Mouse (Mus musculus) kidney, embryonic 14.5 days (tissue): ENCODE results near the gene Hspb11. TPM values are rescaled to one million over a fixed set of nuclear protein-coding genes. Genes with fewer than 3 reads are reported as not detected.

Source experiments
- ATAC-seq: fragments of 200-750 bp; cut with Nextera tagmentation; 2 replicates; pipeline ENCODE4 v1.8.0; 2017; ENCODE audit warnings: moderate number of reproducible peaks, mild to moderate bottlenecking, moderate TSS enrichment, moderate library complexity; ENCODE audit not compliant: low FRiP score, low TSS enrichment
- H3K27ac ChIP-seq: fragments of 300-500 bp; sonication (generic); 2 replicates; pipeline ENCODE4 v1.5.1; 2014; ENCODE audit warnings: low read depth, mild to moderate bottlenecking, low read length, moderate library complexity, mixed read lengths
- H3K27me3 ChIP-seq: fragments of 300-500 bp; sonication (generic); 2 replicates; pipeline ENCODE4 v1.6.1; 2014; ENCODE audit warnings: mild to moderate bottlenecking, low read length; ENCODE audit not compliant: control insufficient read depth, insufficient read depth
- H3K36me3 ChIP-seq: fragments of 300-500 bp; sonication (generic); 2 replicates; pipeline ENCODE4 v1.6.1; 2014; ENCODE audit warnings: low read length, mixed read lengths; ENCODE audit not compliant: control insufficient read depth, insufficient read depth
- H3K4me1 ChIP-seq: fragments of 300-500 bp; sonication (generic); 2 replicates; pipeline ENCODE4 v1.6.1; 2014; ENCODE audit warnings: low read length, mixed read lengths; ENCODE audit not compliant: control insufficient read depth, insufficient read depth
- H3K4me2 ChIP-seq: fragments of 300-500 bp; sonication (generic); replicated peaks from 2 replicates; pipeline ENCODE4 v1.6.1; 2014; ENCODE audit warnings: low read depth, mild to moderate bottlenecking, low read length
- H3K4me3 ChIP-seq: fragments of 300-500 bp; sonication (generic); 2 replicates; pipeline ENCODE4 v1.5.1; 2014; ENCODE audit warnings: mild to moderate bottlenecking, low read length
- H3K9ac ChIP-seq: fragments of 300-500 bp; sonication (generic); 2 replicates; pipeline ENCODE4 v1.6.1; 2014; ENCODE audit warnings: low read depth, mild to moderate bottlenecking, low read length, moderate library complexity
- H3K9me3 ChIP-seq: fragments of 300-500 bp; sonication (generic); 2 replicates; pipeline ENCODE4 v1.6.1; 2016; ENCODE audit warnings: low read length; ENCODE audit not compliant: control insufficient read depth
- WGBS: fragments of 180-500 bp; shearing (Covaris S2); extraction: QIAGEN DNeasy Blood & Tissue Kit; methylation state at CpG from one replicate; pipeline ENCODE4 v1.1.7; 2014; 5-methylcytosine and 5-hydroxymethylcytosine counted together
- polyA plus RNA-seq: library from polyadenylated mRNA; unstranded; fragments of >200 nt; fragmentation: Nextera tagmentation; extraction: Ambion mirVana; gene quantifications from 2 replicates; pipeline ENCODE4 v1.2.1, GENCODE M21; 2014

Gene Hspb11
- 39.6 and 56.6 TPM in 2 replicates for polyA plus RNA-seq

DNA sequence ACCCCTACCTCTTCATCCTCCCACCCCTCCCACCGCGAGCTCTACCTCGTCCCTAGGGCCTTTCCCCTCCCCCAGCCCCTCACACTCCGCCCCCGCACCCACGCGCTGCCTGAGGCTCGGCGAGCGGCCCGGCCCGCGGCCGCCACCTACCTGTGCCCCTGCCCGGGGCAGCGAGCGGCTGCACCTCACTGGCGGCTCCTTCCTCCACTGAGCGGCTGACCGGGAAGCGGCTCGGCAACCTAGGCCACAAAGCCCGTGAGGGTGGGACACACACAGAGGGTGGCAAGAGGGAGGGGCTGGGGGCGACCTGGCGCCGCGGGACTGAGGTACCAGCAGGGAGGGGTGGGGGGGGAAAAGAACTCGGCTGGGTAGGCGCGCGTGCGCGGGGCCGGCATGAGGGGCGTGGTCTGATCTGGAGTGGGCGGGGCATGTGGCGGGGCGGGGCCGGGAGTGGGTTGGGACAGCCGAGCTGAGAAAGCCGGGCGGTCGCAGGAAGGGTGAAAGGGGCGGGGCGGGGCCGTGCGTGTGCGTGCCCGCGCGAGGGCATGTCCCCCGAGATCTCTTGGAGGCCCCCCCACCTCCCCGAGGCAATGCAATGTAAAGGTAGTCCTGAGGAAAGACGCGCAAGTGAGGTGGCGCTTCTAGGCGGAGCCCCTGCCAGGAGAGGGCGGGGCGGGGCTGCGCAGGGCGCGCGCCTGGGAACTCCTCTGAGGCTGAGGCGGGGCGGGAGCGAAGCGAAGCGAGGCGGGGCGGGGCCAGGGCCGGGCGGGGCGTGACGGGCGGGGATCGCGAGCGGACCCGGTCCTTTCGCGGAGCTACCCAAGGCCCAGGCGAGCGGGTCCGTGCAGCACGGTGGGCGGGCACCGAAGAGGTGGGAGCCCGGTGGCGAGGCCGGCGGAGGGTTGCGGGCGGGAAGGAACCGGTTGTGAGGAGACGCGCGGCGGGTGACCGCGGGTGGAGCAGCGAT, at the start of gene Hspb11, which contains the start of gene Lrrc42:
Gene Hspb11, plus strand, starts transcription at position 469 of the 967 bp plus-strand sequence.
Gene Lrrc42, minus strand, starts transcription at position 408 of the 967 bp plus-strand sequence.
- no peaks in the 10 kb centered on the region for H3K36me3 ChIP-seq
- ATAC-seq, result peak; percentile 97
- no peaks in the 10 kb centered on the region for H3K9me3 ChIP-seq
- peak within 1 kb of the TSS; percentile 77 for H3K27ac ChIP-seq
- H3K4me3 ChIP-seq, result peak within 1 kb of the TSS; percentile 66
- H3K9ac ChIP-seq, result peak within 1 kb of the TSS; percentile 82
- H3K4me2 ChIP-seq, result peak within 1 kb of the TSS; percentile 69
- no peaks in the 10 kb centered on the region for H3K27me3 ChIP-seq
- H3K4me1 ChIP-seq, result peaks cover 15% of the 10 kb centered on the region; the same call in 1 of the 2 replicates
- 1% methylated on average over 97 of the region's 101 CpGs for WGBS

DNA sequence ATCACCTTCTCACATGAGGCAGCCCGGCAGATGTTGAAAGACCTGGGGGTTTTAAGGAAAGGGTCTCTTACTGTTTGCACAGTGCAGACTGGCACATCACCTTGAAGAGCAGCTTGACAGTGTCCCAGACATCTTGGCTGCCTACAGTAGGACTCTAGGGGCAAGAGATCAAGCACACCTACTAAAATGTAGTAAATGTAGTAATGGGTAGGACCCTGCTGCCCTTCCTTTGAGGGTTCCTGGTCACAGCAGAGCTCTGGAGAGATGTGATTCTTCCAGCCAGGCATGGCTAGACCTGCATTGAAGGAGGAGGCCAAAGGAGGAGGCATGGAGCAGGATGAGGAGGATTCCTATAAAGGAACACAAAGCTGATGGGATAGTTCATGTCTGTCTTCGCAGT, 46.4 kb upstream of the Hspb11 start:
- Histone ChIP-seq H3K27me3 (no peaks in the 10 kb centered on the region), H3K4me2 (no peak overlapping the region), H3K9ac (no peak overlapping the region), H3K4me1 (0 out of 2 replicates have a peak, but pooled peaks cover 4% of the 10 kb centered on the region), H3K9me3 (no peaks in the 10 kb centered on the region), H3K4me3 (no peak overlapping the region), H3K36me3 (peaks cover 28% of the 10 kb centered on the region), H3K27ac (no peak overlapping the region)
- ATAC-seq, result no peak
- WGBS, result 97% methylated on average over 2 of the region's 2 CpGs

DNA sequence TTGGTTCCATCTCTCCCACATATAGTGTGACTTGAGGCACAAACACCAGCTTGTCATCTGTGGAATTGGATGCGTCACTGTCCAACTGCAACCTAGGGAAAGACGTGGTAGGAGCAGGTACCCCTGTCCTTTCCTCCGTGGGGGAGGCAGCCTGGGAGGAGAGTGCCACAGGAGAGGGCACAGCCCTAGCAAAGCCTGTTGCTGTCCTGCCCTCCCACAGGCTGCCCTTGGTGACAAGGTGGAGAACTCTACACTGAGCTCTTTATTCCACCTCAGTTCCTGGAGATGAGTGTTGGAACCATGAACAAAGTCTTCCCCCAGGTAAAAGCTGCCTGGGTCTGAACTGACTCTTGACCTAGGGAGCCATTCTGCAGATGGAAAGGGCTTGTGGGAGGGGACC, 44.5 kb upstream of the Hspb11 start, which contains the start of gene Ldlrad1:
Gene Ldlrad1, plus strand, starts transcription at position 301 of the 400 bp plus-strand sequence.
- no peak within 1 kb of the TSS for H3K27ac ChIP-seq
- no peaks in the 10 kb centered on the region for H3K9me3 ChIP-seq
- no peak for ATAC-seq
- peaks cover 4% of the 10 kb centered on the region; the same call in 1 of the 2 replicates for H3K4me1 ChIP-seq
- H3K4me2 ChIP-seq, result no peak within 1 kb of the TSS
- H3K9ac ChIP-seq, result no peak within 1 kb of the TSS
- H3K36me3 ChIP-seq, result peaks cover 13% of the 10 kb centered on the region; the same call in 1 of the 2 replicates
- H3K4me3 ChIP-seq, result no peak within 1 kb of the TSS
- no peaks in the 10 kb centered on the region for H3K27me3 ChIP-seq
- WGBS, result 75% methylated on average over 3 of the region's 3 CpGs

- Histone ChIP-seq H3K27ac (no peak overlapping the region), H3K27me3 (no peaks in the 10 kb centered on the region), H3K9ac (no peak overlapping the region), H3K4me1 (peaks cover 4% of the 10 kb centered on the region; the same call in 1 of the 2 replicates), H3K9me3 (no peaks in the 10 kb centered on the region), H3K4me3 (no peak overlapping the region), H3K36me3 (peaks cover 2% of the 10 kb centered on the region; the same call in 1 of the 2 replicates), H3K4me2 (no peak overlapping the region)
- ATAC-seq, result peak; percentile 70; the same call in 1 of the 2 replicates
- 46% methylated on average over 5 of the region's 5 CpGs for WGBS
Observed at GRCm38 (mm10) chr4:107210483-107211097, 42.8 kb upstream of the Hspb11 start.

GRCm38 (mm10) chr4:107211465-107211864, 41.9 kb upstream of the Hspb11 start:
- Histone ChIP-seq H3K4me1 (peaks cover 4% of the 10 kb centered on the region; the same call in 1 of the 2 replicates), H3K9me3 (no peaks in the 10 kb centered on the region), H3K9ac (no peak overlapping the region), H3K4me3 (no peak overlapping the region), H3K36me3 (no peaks in the 10 kb centered on the region; the same call in 1 of the 2 replicates), H3K4me2 (no peak overlapping the region), H3K27ac (no peak overlapping the region), H3K27me3 (no peaks in the 10 kb centered on the region)
- 74% methylated on average over 4 of the region's 4 CpGs for WGBS
- no peak for ATAC-seq

DNA sequence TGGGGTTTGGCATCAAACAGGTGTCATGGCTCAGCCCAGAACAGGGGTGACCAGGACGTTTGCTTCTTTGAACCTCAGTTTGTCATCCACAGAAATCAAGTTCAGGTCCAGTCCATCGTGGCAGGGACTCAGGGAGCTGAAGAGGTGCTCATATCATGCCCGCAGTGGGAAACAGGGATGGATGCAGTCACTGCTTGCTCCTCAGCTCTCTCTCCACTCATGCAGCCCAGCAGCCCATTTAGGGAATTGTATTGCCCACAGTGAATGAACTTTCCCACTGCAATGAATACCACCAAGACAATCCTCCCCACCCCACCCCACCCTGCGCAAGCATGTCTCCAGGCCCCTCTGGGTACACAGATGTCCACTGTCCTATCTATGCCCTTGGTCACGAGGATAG, 41.5 kb upstream of the Hspb11 start:
- Histone ChIP-seq H3K4me3 (no peak overlapping the region), H3K4me1 (peaks cover 4% of the 10 kb centered on the region; the same call in 1 of the 2 replicates), H3K27me3 (no peaks in the 10 kb centered on the region), H3K9me3 (no peaks in the 10 kb centered on the region), H3K9ac (no peak overlapping the region), H3K4me2 (no peak overlapping the region), H3K36me3 (no peaks in the 10 kb centered on the region; the same call in 1 of the 2 replicates), H3K27ac (no peak overlapping the region)
- 87% methylated on average over 5 of the region's 5 CpGs for WGBS
- no peak for ATAC-seq

DNA sequence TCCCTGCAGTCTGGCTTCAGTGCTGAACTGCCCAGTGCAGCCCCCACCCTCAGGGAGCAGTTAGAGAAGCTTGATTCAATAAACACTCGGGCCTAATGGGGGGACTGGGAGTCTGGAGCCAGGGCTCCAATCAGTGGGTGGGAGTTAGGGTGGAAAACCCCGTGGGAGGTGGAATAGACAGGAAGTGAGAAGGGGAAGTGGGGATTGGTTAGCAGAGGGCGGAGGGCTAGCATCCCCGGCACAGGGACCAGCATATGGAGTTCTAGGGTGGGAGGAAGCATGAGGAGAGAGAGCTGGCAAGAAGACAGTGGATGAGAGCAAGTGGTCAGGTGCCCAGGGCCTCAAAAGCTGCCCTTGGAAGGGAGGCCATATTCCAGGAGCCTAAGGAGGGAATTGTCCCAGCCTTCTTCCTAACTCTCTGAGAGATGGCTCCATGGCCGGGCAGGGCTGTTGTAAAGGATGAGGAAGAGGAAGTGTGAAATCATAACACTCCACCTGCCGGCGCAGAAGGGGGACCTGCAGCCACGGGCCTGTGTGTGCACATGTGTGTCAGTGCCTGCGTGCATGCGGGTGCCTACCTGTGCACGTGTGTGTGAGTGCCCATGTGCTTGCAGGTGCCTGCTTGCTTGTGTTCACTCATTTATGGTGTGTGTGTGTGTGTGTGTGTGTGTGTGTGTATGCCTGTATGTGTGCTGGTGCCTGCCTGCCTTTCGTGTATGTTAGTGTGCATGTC, 39.9 kb upstream of the Hspb11 start:
- H3K4me3 ChIP-seq, result no peak overlapping the region
- no peaks in the 10 kb centered on the region for H3K27me3 ChIP-seq
- no peak overlapping the region for H3K27ac ChIP-seq
- no peak overlapping the region for H3K9ac ChIP-seq
- no peak overlapping the region for H3K4me2 ChIP-seq
- no peaks in the 10 kb centered on the region for H3K9me3 ChIP-seq
- WGBS, result 61% methylated on average over 12 of the region's 12 CpGs
- no peak for ATAC-seq
- no peaks in the 10 kb centered on the region; the same call in 1 of the 2 replicates for H3K36me3 ChIP-seq
- H3K4me1 ChIP-seq, result peaks cover 4% of the 10 kb centered on the region; the same call in 1 of the 2 replicates

DNA sequence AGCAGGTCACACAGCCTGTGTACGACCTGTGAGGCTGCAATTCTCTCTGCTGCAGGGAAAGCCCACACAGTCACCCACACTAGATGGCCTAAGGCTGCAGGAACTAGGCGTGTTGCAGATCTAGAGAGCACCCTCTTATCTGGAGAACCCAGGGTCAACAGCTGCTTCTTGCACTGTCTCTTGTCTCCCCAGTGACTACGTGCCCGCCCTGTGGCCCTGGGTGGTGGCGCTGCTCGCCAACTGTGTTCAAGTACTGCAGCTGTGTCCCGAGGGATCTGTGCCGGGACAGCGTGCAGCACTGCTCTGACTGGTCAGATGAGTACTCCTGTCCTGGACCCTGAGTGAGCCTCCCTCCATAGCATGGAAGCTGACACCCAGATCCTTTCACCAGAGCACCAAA, 35.8 kb upstream of the Hspb11 start:
- Histone ChIP-seq H3K27ac (no peak overlapping the region), H3K9me3 (no peaks in the 10 kb centered on the region), H3K27me3 (no peaks in the 10 kb centered on the region), H3K4me1 (no peaks in the 10 kb centered on the region; the same call in 1 of the 2 replicates), H3K9ac (no peak overlapping the region), H3K4me2 (no peak overlapping the region), H3K4me3 (no peak overlapping the region), H3K36me3 (no peaks in the 10 kb centered on the region)
- ATAC-seq, result no peak
- WGBS, result 88% methylated on average over 9 of the region's 9 CpGs
